Mouse (Mus musculus): ENCODE results near the gene Coq2.

GRCm38 (mm10) chr5:100709035-100709434 is 34.1 kb upstream of the Coq2 start:
- no peak for TF ChIP-seq EP300 (IDR thresholded peaks at IDR 0.05; ENCODE audit: low read depth)
- TF ChIP-seq CTCF (IDR thresholded peaks at IDR 0.05; ENCODE audit: low read depth) = no peak
